Mouse (Mus musculus) hindbrain, embryonic 13.5 days (tissue): ENCODE measurements around the gene Unc5b. TPM values are rescaled to one million over a fixed set of nuclear protein-coding genes. Genes with fewer than 3 reads are reported as not detected.
"Not testable (repeated sequence)": the region's sequence is repeated elsewhere in the genome, so short reads cannot be mapped to it uniquely, and the experiment has no call there.

ENCODE experiments used
- ATAC-seq: fragments of 200-750 bp; cut with Nextera tagmentation; 2 replicates; pipeline ENCODE4 v1.8.0; 2017; ENCODE audit warnings: moderate TSS enrichment; ENCODE audit not compliant: low FRiP score
- H3K27ac ChIP-seq: fragments of 300-500 bp; sonication (generic); 2 replicates; pipeline ENCODE4 v1.5.1; 2015; ENCODE audit warnings: inconsistent platforms, mild to moderate bottlenecking, moderate library complexity
- H3K27me3 ChIP-seq: fragments of 300-500 bp; sonication (generic); 2 replicates; pipeline ENCODE4 v1.6.1; 2015; ENCODE audit warnings: mild to moderate bottlenecking, inconsistent platforms
- H3K36me3 ChIP-seq: fragments of 300-500 bp; sonication (generic); 2 replicates; pipeline ENCODE4 v1.6.1; 2015; ENCODE audit warnings: mild to moderate bottlenecking, inconsistent platforms
- H3K4me1 ChIP-seq: fragments of 300-500 bp; sonication (generic); replicated peaks from 2 replicates; pipeline ENCODE4 v1.6.1; 2015; ENCODE audit warnings: inconsistent platforms
- H3K4me2 ChIP-seq: fragments of 300-500 bp; sonication (generic); 2 replicates; pipeline ENCODE4 v1.6.1; 2015; ENCODE audit warnings: inconsistent platforms, mild to moderate bottlenecking, moderate library complexity
- H3K4me3 ChIP-seq: fragments of 300-500 bp; sonication (generic); 2 replicates; pipeline ENCODE4 v1.5.1; 2015; ENCODE audit warnings: mild to moderate bottlenecking, inconsistent platforms
- H3K9ac ChIP-seq: fragments of 300-500 bp; sonication (generic); 2 replicates; pipeline ENCODE4 v1.6.1; 2015; ENCODE audit warnings: mild to moderate bottlenecking, inconsistent platforms
- H3K9me3 ChIP-seq: fragments of 300-500 bp; sonication (generic); 2 replicates; pipeline ENCODE4 v1.6.1; 2016; ENCODE audit warnings: inconsistent platforms
- WGBS: fragments of 180-500 bp; shearing (Covaris S2); methylation state at CpG from one replicate; pipeline ENCODE4 v1.1.7; 2015; 5-methylcytosine and 5-hydroxymethylcytosine counted together
- polyA plus RNA-seq: library from polyadenylated mRNA; unstranded; fragments of >200 nt; fragmentation: Nextera tagmentation; extraction: Ambion mirVana; gene quantifications from 2 replicates; pipeline ENCODE4 v1.2.1, GENCODE M21; 2015

Gene Unc5b
- polyA plus RNA-seq, 1 experiment from 2014 or later: 3.3 TPM

DNA sequence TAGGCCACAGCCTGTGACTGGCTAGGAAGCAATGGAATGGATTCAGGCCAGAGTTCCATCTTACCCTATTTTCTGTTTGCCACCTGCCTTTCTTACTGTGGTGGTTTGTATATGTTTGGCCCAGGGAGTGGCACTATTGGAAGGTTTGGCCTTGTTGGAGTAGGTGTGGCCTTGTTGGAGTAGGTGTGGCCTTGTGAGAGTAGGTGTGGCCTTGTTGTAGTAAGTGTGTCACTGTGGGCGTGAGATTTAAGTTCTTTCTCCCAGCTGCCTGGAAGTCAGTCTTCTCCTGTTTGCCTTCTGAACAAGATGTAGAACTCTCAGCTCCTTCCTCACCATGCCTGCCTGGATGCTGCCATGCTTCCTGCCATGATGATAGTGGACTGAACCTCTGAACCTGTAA is 89.1 kb downstream of the Unc5b start:
- not testable (repeated sequence) for ATAC-seq

DNA sequence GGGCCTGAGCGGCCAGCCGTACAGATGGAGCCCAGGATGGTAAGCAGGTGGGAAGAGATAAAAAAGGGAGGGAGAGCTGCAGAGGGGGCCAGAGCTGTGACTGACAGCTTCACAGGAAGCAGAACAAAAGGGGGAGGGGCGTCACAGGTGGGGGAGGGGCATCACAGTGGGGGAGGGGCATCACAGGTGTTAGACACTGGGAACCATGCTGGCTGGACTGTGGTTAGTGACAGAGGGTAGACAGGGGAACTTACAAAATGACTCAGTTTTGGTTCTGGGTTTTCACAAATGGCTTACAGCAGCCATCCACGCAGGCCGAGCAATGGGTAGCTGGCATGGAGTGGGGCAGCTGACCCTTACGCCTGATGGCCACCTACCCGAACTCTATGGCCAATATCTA is 89.9 kb downstream of the Unc5b start:
- H3K36me3 ChIP-seq: peaks cover 12% of the 10 kb centered on the region
- H3K4me2 ChIP-seq: no peak overlapping the region
- H3K4me1 ChIP-seq: peaks cover 22% of the 10 kb centered on the region
- ATAC-seq: no peak
- H3K27me3 ChIP-seq: no peaks in the 10 kb centered on the region
- H3K27ac ChIP-seq: no peak overlapping the region
- H3K4me3 ChIP-seq: no peak overlapping the region
- 79% methylated on average over 7 of the region's 7 CpGs for WGBS
- H3K9ac ChIP-seq: no peak overlapping the region
- no peaks in the 10 kb centered on the region for H3K9me3 ChIP-seq

More for the DNA sequence above, 89.1 kb downstream of the Unc5b start:
- not testable (repeated sequence) for H3K9me3 ChIP-seq, H3K27me3 ChIP-seq, H3K27ac ChIP-seq, H3K4me3 ChIP-seq, H3K4me2 ChIP-seq, H3K36me3 ChIP-seq, H3K9ac ChIP-seq
- WGBS: 77% methylated on average over 1 of the region's 1 CpGs
- peaks cover 22% of the 10 kb centered on the region for H3K4me1 ChIP-seq

DNA sequence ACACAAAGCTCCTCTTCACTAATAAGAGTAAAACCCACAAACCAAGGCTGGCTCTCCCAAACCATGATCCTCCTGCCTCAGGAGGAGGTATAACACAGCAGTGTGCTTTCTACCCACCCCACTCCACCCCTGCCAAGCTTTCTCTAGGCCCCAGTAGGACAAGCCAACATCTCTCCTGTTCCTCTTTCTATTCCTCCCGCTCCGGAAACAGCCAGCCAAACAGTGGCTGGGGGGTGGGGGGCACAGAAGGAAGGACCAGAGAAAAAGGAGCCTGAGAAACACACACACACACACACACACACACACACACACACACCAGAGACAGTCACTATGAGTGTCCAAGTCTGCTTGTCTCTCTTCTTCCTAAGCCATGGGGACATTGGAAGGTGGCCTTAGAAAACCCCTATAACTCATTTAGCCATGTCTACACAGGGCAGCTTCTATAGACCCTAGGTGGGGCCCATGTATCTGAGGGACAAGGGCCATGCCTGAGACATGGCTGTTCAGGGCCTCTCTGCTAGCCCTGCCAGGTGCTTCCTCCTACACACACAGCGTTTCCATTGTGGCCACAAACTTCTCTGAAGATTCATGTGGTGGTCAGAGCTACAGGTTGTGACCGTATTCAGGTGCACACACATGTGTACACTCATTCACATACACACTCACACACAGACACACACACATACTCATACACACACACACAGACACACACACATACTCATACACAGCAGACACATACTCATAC is 91.6 kb downstream of the Unc5b start:
- H3K9ac ChIP-seq: no peak overlapping the region
- no peaks in the 10 kb centered on the region for H3K9me3 ChIP-seq
- H3K27ac ChIP-seq: no peak overlapping the region
- H3K27me3 ChIP-seq: no peaks in the 10 kb centered on the region
- peaks cover 19% of the 10 kb centered on the region for H3K4me1 ChIP-seq
- no peak for ATAC-seq
- no peak overlapping the region for H3K4me2 ChIP-seq
- 89% methylated on average over 4 of the region's 4 CpGs for WGBS
- H3K36me3 ChIP-seq: peaks cover 14% of the 10 kb centered on the region
- no peak overlapping the region for H3K4me3 ChIP-seq

DNA sequence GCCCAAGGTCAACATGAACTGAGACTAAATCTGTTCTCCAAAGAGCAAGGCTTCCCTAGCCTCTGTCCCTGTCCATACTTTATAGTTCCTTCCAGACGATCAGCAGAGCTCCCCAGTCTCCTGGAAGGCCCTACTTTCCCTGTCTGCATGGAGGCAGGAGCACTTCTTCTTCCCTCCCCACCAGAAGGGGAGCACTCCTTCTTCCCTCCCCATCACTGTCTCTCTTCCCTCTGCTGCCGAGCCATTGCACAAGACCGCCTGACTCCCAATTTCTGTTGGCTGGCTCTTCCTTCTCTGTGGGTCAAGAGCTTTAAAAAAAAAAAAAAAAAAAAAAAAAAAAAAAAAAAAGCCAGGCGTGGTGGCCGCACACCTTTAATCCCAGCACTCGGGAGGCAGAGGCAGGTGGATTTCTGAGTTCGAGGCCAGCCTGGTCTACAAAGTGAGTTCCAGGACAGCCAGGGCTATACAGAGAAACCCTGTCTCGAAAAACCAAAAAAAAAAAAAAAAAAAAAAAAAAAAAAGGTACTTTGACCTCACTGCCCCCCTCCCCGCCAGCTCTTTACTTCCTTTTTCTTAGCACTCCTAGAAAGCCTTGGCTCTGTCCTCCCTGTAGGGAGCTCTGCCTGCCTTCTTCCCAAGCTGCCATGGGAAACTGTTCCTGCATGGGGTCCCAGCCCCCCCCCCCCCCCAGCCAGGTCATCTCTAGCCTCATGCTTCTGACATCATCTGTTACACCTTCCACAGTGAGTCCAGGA is 93.3 kb downstream of the Unc5b start:
- Histone ChIP-seq H3K27ac (peak overlapping the region; percentile 66), H3K27me3 (no peaks in the 10 kb centered on the region), H3K4me1 (peaks cover 18% of the 10 kb centered on the region; the same call in 1 of the 2 replicates), H3K4me3 (no peak overlapping the region), H3K9me3 (no peaks in the 10 kb centered on the region), H3K36me3 (peaks cover 8% of the 10 kb centered on the region; the same call in 1 of the 2 replicates), H3K9ac (no peak overlapping the region), H3K4me2 (no peak overlapping the region)
- ATAC-seq: no peak
- 78% methylated on average over 4 of the region's 9 CpGs for WGBS

DNA sequence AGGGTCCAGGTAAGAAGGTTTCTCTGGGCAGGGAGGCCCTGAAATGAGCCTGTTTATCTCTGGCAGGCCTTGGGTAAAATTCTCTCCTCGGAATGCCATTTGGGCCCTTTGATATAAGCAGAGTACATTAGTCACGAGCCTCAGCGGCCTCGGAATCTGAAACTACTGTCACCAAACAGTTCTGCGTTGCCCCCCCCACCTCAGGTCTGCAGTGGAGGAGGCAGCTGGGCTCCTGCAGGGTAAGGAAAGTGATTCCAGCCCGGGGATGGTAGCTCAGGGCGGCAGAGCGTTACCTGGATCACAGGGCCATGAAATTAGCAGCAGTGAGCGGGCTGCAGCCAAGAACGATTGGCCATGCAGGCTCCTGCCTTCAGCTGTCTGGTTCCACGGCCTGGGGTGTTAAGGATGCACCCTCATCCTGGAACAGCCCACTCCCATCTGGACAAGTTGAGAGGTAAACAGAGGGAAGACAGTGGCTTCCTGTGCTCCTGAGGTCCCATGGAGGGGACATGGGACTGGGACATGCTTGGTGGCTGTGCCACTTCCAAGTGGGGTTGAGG is 94.1 kb downstream of the Unc5b start:
- no peaks in the 10 kb centered on the region for H3K27me3 ChIP-seq
- peaks cover 23% of the 10 kb centered on the region for H3K4me1 ChIP-seq
- H3K36me3 ChIP-seq: peaks cover 8% of the 10 kb centered on the region; the same call in 1 of the 2 replicates
- H3K4me2 ChIP-seq: no peak overlapping the region
- peak; percentile 27; the same call in 1 of the 2 replicates for ATAC-seq
- H3K9ac ChIP-seq: no peak overlapping the region
- H3K4me3 ChIP-seq: no peak overlapping the region
- peak overlapping the region; percentile 66 for H3K27ac ChIP-seq
- 70% methylated on average over 11 of the region's 11 CpGs for WGBS
- no peaks in the 10 kb centered on the region for H3K9me3 ChIP-seq

DNA sequence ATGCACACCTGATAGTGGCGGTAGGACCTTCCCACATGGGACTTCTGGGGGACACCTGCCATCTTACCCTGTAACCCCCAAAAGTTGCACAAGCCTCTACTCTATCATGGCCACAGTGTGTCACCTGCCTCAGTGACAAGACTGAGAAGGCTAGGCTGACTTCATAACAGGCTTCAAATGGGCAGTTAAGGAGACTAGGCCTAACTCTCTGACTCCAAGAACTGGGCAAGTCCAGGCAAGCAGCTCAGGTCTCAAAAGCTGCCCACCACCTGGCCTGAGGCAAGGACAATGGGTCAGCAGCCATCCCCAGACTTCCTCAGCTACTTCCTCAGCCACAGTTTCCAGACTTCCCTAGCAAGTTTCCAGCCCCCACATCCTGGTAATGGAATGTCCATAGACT is 95.6 kb downstream of the Unc5b start:
- H3K27ac ChIP-seq: no peak overlapping the region
- no peak overlapping the region for H3K4me2 ChIP-seq
- H3K4me1 ChIP-seq: peaks cover 30% of the 10 kb centered on the region
- WGBS: 100% methylated on average over 1 of the region's 1 CpGs
- no peak overlapping the region for H3K4me3 ChIP-seq
- ATAC-seq: no peak
- H3K36me3 ChIP-seq: peaks cover 8% of the 10 kb centered on the region; the same call in 1 of the 2 replicates
- no peaks in the 10 kb centered on the region for H3K9me3 ChIP-seq
- H3K9ac ChIP-seq: no peak overlapping the region
- H3K27me3 ChIP-seq: no peaks in the 10 kb centered on the region

DNA sequence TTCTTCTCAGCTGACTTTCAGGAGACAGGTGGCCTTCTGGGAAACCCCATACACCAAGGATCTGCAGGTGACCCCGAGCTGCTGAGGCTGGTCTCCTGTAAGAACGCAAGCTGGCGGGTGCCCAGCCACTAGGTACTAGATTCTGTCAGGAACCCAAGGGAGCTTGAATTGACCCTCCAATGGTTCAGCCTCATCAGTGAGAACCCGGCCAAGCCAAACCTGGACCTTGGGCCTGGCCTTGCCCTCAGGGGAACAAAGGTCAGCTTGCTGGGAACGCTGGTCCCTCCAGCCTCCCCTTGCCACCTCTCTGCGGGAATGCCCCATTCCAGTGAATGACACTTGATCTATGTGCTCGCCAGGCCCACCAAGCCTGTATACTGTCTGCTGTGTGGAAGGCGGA is 97.9 kb downstream of the Unc5b start:
- no peaks in the 10 kb centered on the region for H3K9me3 ChIP-seq
- peaks cover 30% of the 10 kb centered on the region for H3K4me1 ChIP-seq
- WGBS: 82% methylated on average over 8 of the region's 8 CpGs
- H3K9ac ChIP-seq: no peak overlapping the region
- no peaks in the 10 kb centered on the region for H3K27me3 ChIP-seq
- H3K4me3 ChIP-seq: no peak overlapping the region
- H3K36me3 ChIP-seq: peaks cover 13% of the 10 kb centered on the region
- ATAC-seq: no peak
- no peak overlapping the region for H3K4me2 ChIP-seq
- H3K27ac ChIP-seq: no peak overlapping the region

DNA sequence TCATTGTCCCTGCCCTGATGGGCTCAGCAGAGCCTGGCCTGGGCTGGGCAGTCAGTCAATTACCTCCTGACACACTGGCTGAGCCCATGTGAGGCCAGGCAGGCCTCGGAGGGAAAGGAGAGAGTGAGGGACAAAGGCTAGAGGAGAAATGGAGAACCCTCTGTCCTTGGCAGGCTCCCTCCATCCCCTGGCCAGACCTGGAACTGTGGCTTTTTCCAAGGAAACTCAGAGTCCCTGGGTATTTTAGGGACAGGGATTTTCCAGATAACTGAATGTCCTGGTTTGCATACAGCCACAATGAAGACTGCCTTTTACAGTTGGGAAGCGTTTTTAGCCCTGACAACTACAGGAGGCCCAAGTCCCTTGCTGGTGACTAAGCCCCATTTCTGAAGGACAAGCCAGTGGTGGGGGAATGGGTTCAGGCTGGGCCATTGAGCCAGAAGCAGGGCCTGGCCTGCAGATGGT is 99.0 kb downstream of the Unc5b start:
- no peak overlapping the region for H3K4me2 ChIP-seq
- 0 out of 2 replicates have a peak, but pooled peaks have one; percentile 18 for ATAC-seq
- H3K36me3 ChIP-seq: peaks cover 13% of the 10 kb centered on the region
- H3K27ac ChIP-seq: peak overlapping the region; percentile 77
- H3K9ac ChIP-seq: peak overlapping the region; percentile 56
- H3K27me3 ChIP-seq: no peaks in the 10 kb centered on the region
- no peaks in the 10 kb centered on the region for H3K9me3 ChIP-seq
- WGBS: 47% methylated on average over 2 of the region's 2 CpGs
- peaks cover 34% of the 10 kb centered on the region for H3K4me1 ChIP-seq
- no peak overlapping the region for H3K4me3 ChIP-seq

DNA sequence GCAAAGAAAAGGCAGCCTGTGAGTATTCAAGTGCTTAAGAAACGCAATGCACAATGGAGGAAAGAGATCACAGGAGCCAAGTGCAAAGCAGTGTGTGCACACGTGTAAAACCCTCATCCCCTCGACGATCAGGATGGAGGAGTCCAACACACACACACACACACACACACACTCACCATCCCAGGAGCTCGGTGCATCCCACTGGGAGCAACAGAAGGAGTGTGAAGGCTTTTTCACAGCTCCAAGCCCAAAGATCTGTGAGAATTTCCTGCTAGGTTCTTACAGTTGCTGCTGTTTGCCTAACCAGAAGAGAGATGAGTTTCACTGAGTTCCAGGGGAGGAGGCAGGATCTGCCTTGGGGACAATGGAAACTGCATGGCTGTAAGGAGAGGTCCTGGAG is 99.6 kb downstream of the Unc5b start:
- Histone ChIP-seq H3K36me3 (peaks cover 11% of the 10 kb centered on the region), H3K9ac (peak overlapping the region; percentile 56), H3K27me3 (no peaks in the 10 kb centered on the region), H3K4me1 (peaks cover 32% of the 10 kb centered on the region), H3K9me3 (no peaks in the 10 kb centered on the region), H3K4me2 (no peak overlapping the region), H3K27ac (peak overlapping the region; percentile 77), H3K4me3 (no peak overlapping the region)
- ATAC-seq: no peak
- WGBS: 34% methylated on average over 5 of the region's 5 CpGs

DNA sequence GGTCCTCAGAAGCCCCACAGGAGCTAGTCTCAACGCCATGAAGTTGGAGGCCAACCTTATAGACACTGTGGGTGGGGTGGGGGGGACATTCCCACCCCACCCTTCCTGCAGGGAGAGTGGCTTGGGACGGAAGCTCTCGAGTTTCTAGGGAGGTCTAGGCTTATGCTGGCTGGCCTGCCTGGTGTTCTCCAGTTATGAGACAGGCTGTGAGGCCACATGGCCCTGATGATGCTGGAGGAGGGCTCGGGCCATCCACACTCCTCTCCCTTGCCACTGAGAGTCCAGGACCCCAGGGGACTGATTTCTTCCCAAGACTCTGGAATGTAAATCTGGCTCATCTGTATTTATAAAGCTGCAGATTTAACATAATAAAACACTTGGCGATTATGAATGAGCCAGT is 104.1 kb downstream of the Unc5b start:
- H3K9me3 ChIP-seq: no peaks in the 10 kb centered on the region
- ATAC-seq: no peak
- no peak overlapping the region for H3K4me2 ChIP-seq
- H3K4me3 ChIP-seq: no peak overlapping the region
- 25% methylated on average over 5 of the region's 5 CpGs for WGBS
- H3K27me3 ChIP-seq: no peaks in the 10 kb centered on the region
- H3K4me1 ChIP-seq: peaks cover 22% of the 10 kb centered on the region
- peaks cover 17% of the 10 kb centered on the region; the same call in 1 of the 2 replicates for H3K36me3 ChIP-seq
- H3K9ac ChIP-seq: no peak overlapping the region
- no peak overlapping the region for H3K27ac ChIP-seq

DNA sequence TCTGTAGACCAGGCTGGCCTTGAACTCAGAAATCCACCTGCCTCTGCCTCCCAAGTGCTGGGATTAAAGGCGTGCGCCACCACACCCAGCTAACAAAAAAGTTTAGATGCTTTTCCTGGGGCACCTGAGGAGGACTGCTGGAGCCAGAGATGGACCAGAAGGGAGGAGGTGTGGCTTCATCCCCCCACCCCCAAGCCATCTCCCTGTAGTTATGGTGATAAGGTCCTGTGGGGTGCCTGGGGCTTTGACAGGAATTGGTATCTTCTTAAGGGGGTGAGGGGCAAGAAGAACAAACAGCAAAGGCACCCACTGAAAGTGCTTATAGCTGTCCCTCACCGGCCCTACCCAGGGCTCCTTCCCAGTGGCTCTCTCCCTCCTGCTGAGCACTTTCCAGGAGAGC is 104.5 kb downstream of the Unc5b start:
- Histone ChIP-seq H3K9ac (no peak overlapping the region), H3K4me1 (peaks cover 21% of the 10 kb centered on the region), H3K4me2 (no peak overlapping the region), H3K36me3 (peaks cover 17% of the 10 kb centered on the region; the same call in 1 of the 2 replicates), H3K27me3 (no peaks in the 10 kb centered on the region), H3K4me3 (no peak overlapping the region), H3K9me3 (no peaks in the 10 kb centered on the region), H3K27ac (no peak overlapping the region)
- 68% methylated on average over 3 of the region's 3 CpGs for WGBS
- ATAC-seq: no peak

DNA sequence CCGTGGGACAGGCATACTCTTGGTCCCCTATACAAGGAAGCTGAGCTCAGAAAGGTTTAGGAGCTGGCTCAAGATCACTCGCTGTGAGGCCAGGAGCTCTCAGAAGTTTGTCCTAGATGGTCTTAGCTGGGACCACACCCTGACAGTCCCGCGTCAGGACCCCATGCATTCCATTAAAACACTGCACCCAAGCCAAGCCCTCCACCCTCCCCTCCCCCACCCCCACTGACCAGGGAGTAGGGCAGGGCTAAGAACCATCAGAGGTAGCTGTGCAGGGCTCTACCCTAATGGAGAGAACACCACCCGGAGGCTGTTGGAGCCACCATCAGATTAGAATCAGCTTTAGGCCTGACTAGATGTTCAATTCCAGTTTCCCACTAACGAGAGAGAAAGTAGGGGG is 106.9 kb downstream of the Unc5b start:
- Histone ChIP-seq H3K27ac (no peak overlapping the region), H3K9me3 (no peaks in the 10 kb centered on the region), H3K4me3 (no peak overlapping the region), H3K4me2 (no peak overlapping the region), H3K4me1 (peaks cover 31% of the 10 kb centered on the region), H3K36me3 (peaks cover 23% of the 10 kb centered on the region; the same call in 1 of the 2 replicates), H3K27me3 (no peaks in the 10 kb centered on the region), H3K9ac (no peak overlapping the region)
- WGBS: 80% methylated on average over 6 of the region's 6 CpGs
- ATAC-seq: no peak
